Mouse (Mus musculus) limb, embryonic 11.5 days (tissue): Measurements from ENCODE around the gene Ppdpf. TPM values are rescaled to one million over a fixed set of nuclear protein-coding genes. Genes with fewer than 3 reads are reported as not detected.

ENCODE experiments used
- ATAC-seq: fragments of 200-750 bp; cut with Nextera tagmentation; 2 replicates; pipeline ENCODE4 v1.8.0; 2017; ENCODE audit warnings: low read depth; ENCODE audit not compliant: insufficient number of reproducible peaks, low FRiP score, low TSS enrichment
- DNase-seq: peaks from one replicate; pipeline ENCODE4 v3.0.0-alpha.2; 2015; ENCODE audit warnings: low spot score
- H3K27ac ChIP-seq: fragments of 300-500 bp; sonication (generic); replicated peaks from 2 replicates; pipeline ENCODE4 v1.5.1; 2014; ENCODE audit warnings: low read depth, mild to moderate bottlenecking, low read length
- H3K27me3 ChIP-seq: fragments of 300-500 bp; sonication (generic); 2 replicates; pipeline ENCODE4 v1.6.1; 2014; ENCODE audit warnings: mild to moderate bottlenecking, low read length, mixed read lengths; ENCODE audit not compliant: control insufficient read depth, insufficient read depth
- H3K36me3 ChIP-seq: fragments of 300-500 bp; sonication (generic); 2 replicates; pipeline ENCODE4 v1.6.1; 2014; ENCODE audit warnings: mild to moderate bottlenecking, low read length, moderate library complexity, mixed read lengths; ENCODE audit not compliant: control insufficient read depth, insufficient read depth
- H3K4me1 ChIP-seq: fragments of 300-500 bp; sonication (generic); 2 replicates; pipeline ENCODE4 v1.6.1; 2014; ENCODE audit warnings: low read length, mixed read lengths; ENCODE audit not compliant: control insufficient read depth, insufficient read depth
- H3K4me2 ChIP-seq: fragments of 300-500 bp; sonication (generic); 2 replicates; pipeline ENCODE4 v1.6.1; 2014; ENCODE audit warnings: low read depth, mild to moderate bottlenecking, moderate library complexity; ENCODE audit not compliant: severe bottlenecking
- H3K4me3 ChIP-seq: fragments of 300-500 bp; sonication (generic); 2 replicates; pipeline ENCODE4 v1.5.1; 2014; ENCODE audit warnings: low read depth, low read length
- H3K9ac ChIP-seq: fragments of 300-500 bp; sonication (generic); 2 replicates; pipeline ENCODE4 v1.6.1; 2014; ENCODE audit warnings: mild to moderate bottlenecking, low read length
- H3K9me3 ChIP-seq: fragments of 300-500 bp; sonication (generic); 2 replicates; pipeline ENCODE4 v1.6.1; 2016; ENCODE audit warnings: low read length; ENCODE audit not compliant: control insufficient read depth
- WGBS: fragments of 180-500 bp; shearing (Covaris S2); extraction: QIAGEN DNeasy Blood & Tissue Kit; methylation state at CpG from one replicate; pipeline ENCODE4 v1.1.7; 2014; 5-methylcytosine and 5-hydroxymethylcytosine counted together
- polyA plus RNA-seq: library from polyadenylated mRNA; unstranded; fragments of >200 nt; fragmentation: Nextera tagmentation; extraction: Ambion mirVana; gene quantifications from 2 replicates; pipeline ENCODE4 v1.2.1, GENCODE M21; 2014

Gene Ppdpf
- polyA plus RNA-seq, 1 experiment from 2014 or later, result 444 TPM

DNA sequence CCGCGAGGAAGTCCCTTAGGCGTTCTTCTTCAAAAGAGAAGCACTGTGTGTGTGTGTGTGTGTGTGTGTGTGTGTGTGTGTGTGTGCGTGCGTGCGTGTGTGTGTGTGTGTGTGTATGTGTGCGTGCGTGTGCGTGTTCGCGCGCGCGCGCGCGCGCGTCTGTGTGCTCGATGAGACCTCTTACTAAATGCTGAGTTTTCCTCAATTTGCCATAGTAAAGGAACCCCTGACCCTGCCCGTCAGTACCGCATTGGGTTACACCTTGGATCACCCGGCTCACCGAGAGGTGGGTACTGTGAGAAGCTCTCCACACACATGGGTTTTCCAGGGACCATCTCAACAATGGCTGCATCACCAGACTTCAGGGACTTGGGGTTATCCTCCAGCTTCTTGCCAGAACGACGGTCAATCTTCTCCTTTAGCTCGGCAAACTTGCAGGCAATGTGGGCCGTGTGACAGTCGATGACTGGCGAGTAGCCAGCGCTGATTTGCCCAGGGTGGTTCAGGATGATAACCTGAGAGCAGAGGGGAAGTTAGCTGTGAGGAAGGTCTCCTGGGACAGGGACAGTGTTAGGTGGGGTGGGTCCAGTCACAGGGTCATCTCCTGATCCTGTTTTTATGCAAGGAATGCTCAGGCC, 38.6 kb upstream of the Ppdpf start:
- H3K4me2 ChIP-seq, result peak overlapping the region; percentile 90
- no peak overlapping the region for H3K9ac ChIP-seq
- no peak for ATAC-seq
- no peaks in the 10 kb centered on the region for H3K36me3 ChIP-seq
- peaks cover 29% of the 10 kb centered on the region for H3K27me3 ChIP-seq
- WGBS, result 18% methylated on average over 31 of the region's 31 CpGs
- peak overlapping the region; percentile 38 for H3K4me3 ChIP-seq
- DNase-seq, result no peak
- H3K27ac ChIP-seq, result no peak overlapping the region
- no peaks in the 10 kb centered on the region for H3K9me3 ChIP-seq
- 0 out of 2 replicates have a peak, but pooled peaks cover 2% of the 10 kb centered on the region for H3K4me1 ChIP-seq

GRCm38 (mm10) chr2:181150281-181150680, 36.8 kb upstream of the Ppdpf start:
- ATAC-seq, result no peak
- no peak overlapping the region for H3K27ac ChIP-seq
- no peak overlapping the region for H3K4me2 ChIP-seq
- 0 out of 2 replicates have a peak, but pooled peaks cover 2% of the 10 kb centered on the region for H3K4me1 ChIP-seq
- peaks cover 35% of the 10 kb centered on the region for H3K27me3 ChIP-seq
- DNase-seq, result no peak
- H3K36me3 ChIP-seq, result no peaks in the 10 kb centered on the region
- no peak overlapping the region for H3K9ac ChIP-seq
- no peaks in the 10 kb centered on the region for H3K9me3 ChIP-seq
- no peak overlapping the region for H3K4me3 ChIP-seq
- 69% methylated on average over 6 of the region's 6 CpGs for WGBS

DNA sequence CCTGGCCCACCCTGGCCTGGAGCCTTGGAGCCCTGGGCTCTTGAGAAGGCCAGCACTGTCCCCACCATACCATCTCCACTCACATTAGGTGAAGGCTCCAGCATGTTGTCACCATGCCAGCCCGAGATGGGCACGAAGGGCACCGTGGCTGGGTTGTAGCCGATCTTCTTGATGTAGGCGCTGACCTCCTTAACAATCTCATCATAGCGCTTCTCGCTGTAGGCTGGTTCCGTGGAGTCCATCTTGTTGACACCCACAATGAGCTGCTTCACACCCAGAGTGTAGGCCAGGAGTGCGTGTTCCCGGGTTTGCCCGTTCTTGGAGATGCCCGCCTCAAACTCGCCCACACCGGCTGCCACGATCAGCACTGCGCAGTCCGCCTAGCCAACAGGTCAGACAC, 34.3 kb upstream of the Ppdpf start:
- Histone ChIP-seq H3K27ac (no peak overlapping the region), H3K27me3 (peaks cover 52% of the 10 kb centered on the region), H3K9ac (no peak overlapping the region), H3K4me3 (no peak overlapping the region), H3K36me3 (no peaks in the 10 kb centered on the region), H3K4me2 (no peak overlapping the region), H3K4me1 (0 out of 2 replicates have a peak, but pooled peaks cover 5% of the 10 kb centered on the region), H3K9me3 (no peaks in the 10 kb centered on the region)
- ATAC-seq (no peak), DNase-seq (no peak)
- 95% methylated on average over 17 of the region's 17 CpGs for WGBS

DNA sequence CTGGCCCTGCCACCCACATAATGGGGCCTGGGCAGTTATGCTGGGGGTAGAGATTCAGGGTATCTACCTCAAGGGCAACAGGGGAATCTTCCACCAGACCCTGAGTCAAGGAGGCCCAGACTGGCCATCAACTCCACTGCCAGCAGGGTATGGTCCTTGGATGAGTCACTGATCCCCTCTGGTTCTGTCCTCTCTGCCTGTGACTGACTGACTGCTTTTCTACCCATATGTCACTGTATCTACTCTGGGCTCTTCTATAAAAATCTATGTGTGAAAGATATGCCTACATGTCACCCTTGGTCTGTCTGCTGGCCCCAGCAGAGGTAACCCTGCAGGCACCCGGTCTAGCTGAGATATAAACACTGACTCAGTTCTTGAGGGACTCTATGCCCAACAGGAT, 33.9 kb upstream of the Ppdpf start:
- Histone ChIP-seq H3K4me3 (no peak overlapping the region), H3K4me1 (0 out of 2 replicates have a peak, but pooled peaks cover 3% of the 10 kb centered on the region), H3K4me2 (no peak overlapping the region), H3K36me3 (no peaks in the 10 kb centered on the region), H3K9me3 (no peaks in the 10 kb centered on the region), H3K27me3 (peaks cover 53% of the 10 kb centered on the region), H3K9ac (no peak overlapping the region), H3K27ac (no peak overlapping the region)
- no peak for ATAC-seq
- no peak for DNase-seq
- 80% methylated on average over 1 of the region's 1 CpGs for WGBS

DNA sequence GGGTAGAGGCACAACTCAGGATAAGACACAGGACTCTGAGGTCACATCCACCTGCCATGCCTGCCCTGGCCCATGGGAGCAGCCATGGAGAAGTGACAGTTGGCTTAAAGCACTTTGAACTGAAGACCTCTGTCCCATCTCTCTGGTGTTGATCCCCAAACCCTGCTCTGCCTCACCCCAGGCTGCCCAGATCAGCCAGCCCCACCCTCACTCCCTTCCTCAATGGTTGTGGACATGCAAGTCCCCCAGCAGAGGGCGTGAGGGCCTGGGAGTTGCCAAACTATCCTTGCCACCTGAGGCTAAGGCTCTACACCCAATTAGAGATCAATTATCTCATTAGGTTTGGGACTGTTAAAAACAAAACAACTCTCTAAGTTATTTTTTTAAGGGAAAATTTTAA, 33.2 kb upstream of the Ppdpf start:
- H3K9me3 ChIP-seq, result no peaks in the 10 kb centered on the region
- peaks cover 52% of the 10 kb centered on the region for H3K27me3 ChIP-seq
- 0% methylated on average over 1 of the region's 1 CpGs for WGBS
- H3K9ac ChIP-seq, result no peak overlapping the region
- H3K4me1 ChIP-seq, result 0 out of 2 replicates have a peak, but pooled peaks cover 3% of the 10 kb centered on the region
- H3K4me2 ChIP-seq, result no peak overlapping the region
- no peak overlapping the region for H3K4me3 ChIP-seq
- H3K27ac ChIP-seq, result no peak overlapping the region
- no peaks in the 10 kb centered on the region for H3K36me3 ChIP-seq
- no peak for ATAC-seq
- DNase-seq, result no peak

GRCm38 (mm10) chr2:181154361-181154760, 32.7 kb upstream of the Ppdpf start:
- WGBS, result 80% methylated on average over 3 of the region's 3 CpGs
- H3K4me3 ChIP-seq, result no peak overlapping the region
- H3K27me3 ChIP-seq, result peaks cover 49% of the 10 kb centered on the region
- no peak for DNase-seq
- H3K4me2 ChIP-seq, result no peak overlapping the region
- no peak for ATAC-seq
- H3K27ac ChIP-seq, result no peak overlapping the region
- H3K9ac ChIP-seq, result no peak overlapping the region
- 0 out of 2 replicates have a peak, but pooled peaks cover 3% of the 10 kb centered on the region for H3K4me1 ChIP-seq
- H3K9me3 ChIP-seq, result no peaks in the 10 kb centered on the region
- no peaks in the 10 kb centered on the region for H3K36me3 ChIP-seq

GRCm38 (mm10) chr2:181154831-181155415, 32.1 kb upstream of the Ppdpf start:
- no peak for ATAC-seq
- H3K27me3 ChIP-seq, result peaks cover 44% of the 10 kb centered on the region
- H3K9ac ChIP-seq, result no peak overlapping the region
- no peak overlapping the region for H3K4me3 ChIP-seq
- 82% methylated on average over 8 of the region's 8 CpGs for WGBS
- H3K27ac ChIP-seq, result no peak overlapping the region
- no peak overlapping the region for H3K4me2 ChIP-seq
- DNase-seq, result no peak
- H3K4me1 ChIP-seq, result 0 out of 2 replicates have a peak, but pooled peaks cover 3% of the 10 kb centered on the region
- H3K36me3 ChIP-seq, result no peaks in the 10 kb centered on the region
- H3K9me3 ChIP-seq, result no peaks in the 10 kb centered on the region

DNA sequence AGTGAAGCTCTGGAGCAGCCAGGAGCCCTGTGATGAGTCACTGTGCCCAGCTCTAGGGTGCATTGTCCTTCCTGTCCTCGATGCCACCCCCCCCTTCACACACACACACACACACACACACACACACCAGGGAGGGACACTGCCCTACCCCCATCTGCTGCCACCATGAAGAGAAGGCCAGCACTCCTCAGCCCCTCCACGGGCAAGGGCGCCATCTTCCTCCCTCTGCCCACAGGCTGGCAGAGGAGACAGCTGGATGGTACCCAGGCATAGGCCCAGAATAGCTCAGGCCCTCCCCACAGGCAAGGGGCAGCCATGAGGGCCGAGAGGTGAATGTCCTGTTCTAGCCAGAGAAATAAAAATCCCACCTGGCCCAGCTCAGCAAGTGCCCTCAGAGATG, 31.2 kb upstream of the Ppdpf start:
- no peak overlapping the region for H3K9ac ChIP-seq
- 0 out of 2 replicates have a peak, but pooled peaks cover 3% of the 10 kb centered on the region for H3K4me1 ChIP-seq
- no peaks in the 10 kb centered on the region for H3K36me3 ChIP-seq
- no peak overlapping the region for H3K4me2 ChIP-seq
- peaks cover 40% of the 10 kb centered on the region for H3K27me3 ChIP-seq
- 69% methylated on average over 4 of the region's 4 CpGs for WGBS
- H3K9me3 ChIP-seq, result no peaks in the 10 kb centered on the region
- no peak overlapping the region for H3K4me3 ChIP-seq
- DNase-seq (no peak), ATAC-seq (no peak)
- no peak overlapping the region for H3K27ac ChIP-seq
